Mouse (Mus musculus): Measurements from ENCODE around the gene Stk33. TPM values are rescaled to one million over a fixed set of nuclear protein-coding genes. Genes with fewer than 3 reads are reported as not detected.

Gene Stk33
- polyA plus RNA-seq, 1 experiment, result 0.48 TPM

GRCm38 (mm10) chr7:109265606-109266005 is 173.3 kb downstream of the Stk33 start:
- no peaks in the 10 kb centered on the region for H3K27me3 ChIP-seq (ENCODE audit: control insufficient read depth, insufficient read depth, low read length, poor library complexity, severe bottlenecking)
- no peaks in the 10 kb centered on the region for H3K36me3 ChIP-seq (ENCODE audit: control insufficient read depth, insufficient read depth, low read length, poor library complexity, severe bottlenecking)
- no peak for TF ChIP-seq CTCF (IDR thresholded peaks at IDR 0.05; ENCODE audit: low read depth, low read length)
- TF ChIP-seq POLR2A (IDR thresholded peaks at IDR 0.05; ENCODE audit: insufficient read depth, low read length), result no peak
- TF ChIP-seq EP300 (IDR thresholded peaks at IDR 0.05; ENCODE audit: insufficient read depth, low read depth, low read length), result no peak

GRCm38 (mm10) chr7:109255506-109256352 is 183.2 kb downstream of the Stk33 start:
- no peak overlapping the region for H3K9ac ChIP-seq (ENCODE audit: low read depth, poor library complexity, severe bottlenecking)
- no peak overlapping the region for H3K27ac ChIP-seq (ENCODE audit: insufficient read depth, low read length)
- H3K36me3 ChIP-seq (ENCODE audit: control insufficient read depth, insufficient read depth, low read length, poor library complexity, severe bottlenecking), result no peaks in the 10 kb centered on the region
- no peaks in the 10 kb centered on the region for H3K4me1 ChIP-seq (ENCODE audit: control insufficient read depth, insufficient read depth, low read length)
- no peak overlapping the region for H3K4me3 ChIP-seq (ENCODE audit: low read depth, low read length)
- no peak for TF ChIP-seq EP300 (IDR thresholded peaks at IDR 0.05; ENCODE audit: insufficient read depth, low read depth, low read length)
- TF ChIP-seq POLR2A (IDR thresholded peaks at IDR 0.05; ENCODE audit: insufficient read depth, low read length), result no peak
- peak; percentile 67 for TF ChIP-seq CTCF (IDR thresholded peaks at IDR 0.05; ENCODE audit: low read depth, low read length)
- no peaks in the 10 kb centered on the region for H3K9me3 ChIP-seq (replicated peaks; ENCODE audit: control insufficient read depth, insufficient read depth, low read length, poor library complexity, severe bottlenecking)
- H3K27me3 ChIP-seq (ENCODE audit: control insufficient read depth, insufficient read depth, low read length, poor library complexity, severe bottlenecking), result no peaks in the 10 kb centered on the region

More at GRCm38 (mm10) chr7:109265606-109266005, 173.3 kb downstream of the Stk33 start:
- no peak overlapping the region for H3K27ac ChIP-seq (ENCODE audit: insufficient read depth, low read length)
- H3K9ac ChIP-seq (ENCODE audit: low read depth, poor library complexity, severe bottlenecking), result no peak overlapping the region
- H3K4me3 ChIP-seq (ENCODE audit: low read depth, low read length), result no peak overlapping the region
- no peaks in the 10 kb centered on the region for H3K9me3 ChIP-seq (replicated peaks; ENCODE audit: control insufficient read depth, insufficient read depth, low read length, poor library complexity, severe bottlenecking)
- no peaks in the 10 kb centered on the region for H3K4me1 ChIP-seq (ENCODE audit: control insufficient read depth, insufficient read depth, low read length)

GRCm38 (mm10) chr7:109251418-109251817 is 187.5 kb downstream of the Stk33 start:
- no peaks in the 10 kb centered on the region for H3K36me3 ChIP-seq (ENCODE audit: control insufficient read depth, insufficient read depth, low read length, poor library complexity, severe bottlenecking)
- no peak overlapping the region for H3K4me3 ChIP-seq (ENCODE audit: low read depth, low read length)
- no peaks in the 10 kb centered on the region for H3K4me1 ChIP-seq (ENCODE audit: control insufficient read depth, insufficient read depth, low read length)
- no peaks in the 10 kb centered on the region for H3K9me3 ChIP-seq (replicated peaks; ENCODE audit: control insufficient read depth, insufficient read depth, low read length, poor library complexity, severe bottlenecking)
- peaks cover 1% of the 10 kb centered on the region; the same call in 1 of the 2 replicates for H3K27me3 ChIP-seq (ENCODE audit: control insufficient read depth, insufficient read depth, low read length, poor library complexity, severe bottlenecking)
- no peak overlapping the region for H3K9ac ChIP-seq (ENCODE audit: low read depth, poor library complexity, severe bottlenecking)
- H3K27ac ChIP-seq (ENCODE audit: insufficient read depth, low read length), result no peak overlapping the region
- TF ChIP-seq EP300 (IDR thresholded peaks at IDR 0.05; ENCODE audit: insufficient read depth, low read depth, low read length) (no peak), CTCF (IDR thresholded peaks at IDR 0.05; ENCODE audit: low read depth, low read length) (no peak), POLR2A (IDR thresholded peaks at IDR 0.05; ENCODE audit: insufficient read depth, low read length) (no peak)

GRCm38 (mm10) chr7:109244776-109245175 is 194.1 kb downstream of the Stk33 start:
- Histone ChIP-seq H3K4me1 (ENCODE audit: control insufficient read depth, insufficient read depth, low read length) (no peaks in the 10 kb centered on the region), H3K36me3 (ENCODE audit: control insufficient read depth, insufficient read depth, low read length, poor library complexity, severe bottlenecking) (no peaks in the 10 kb centered on the region), H3K4me3 (ENCODE audit: low read depth, low read length) (no peak overlapping the region), H3K27ac (ENCODE audit: insufficient read depth, low read length) (no peak overlapping the region), H3K9me3 (replicated peaks; ENCODE audit: control insufficient read depth, insufficient read depth, low read length, poor library complexity, severe bottlenecking) (no peaks in the 10 kb centered on the region), H3K27me3 (ENCODE audit: control insufficient read depth, insufficient read depth, low read length, poor library complexity, severe bottlenecking) (peaks cover 1% of the 10 kb centered on the region; the same call in 1 of the 2 replicates), H3K9ac (ENCODE audit: low read depth, poor library complexity, severe bottlenecking) (no peak overlapping the region)
- TF ChIP-seq CTCF (IDR thresholded peaks at IDR 0.05; ENCODE audit: low read depth, low read length) (no peak), POLR2A (IDR thresholded peaks at IDR 0.05; ENCODE audit: insufficient read depth, low read length) (no peak), EP300 (IDR thresholded peaks at IDR 0.05; ENCODE audit: insufficient read depth, low read depth, low read length) (no peak)

- no peaks in the 10 kb centered on the region for H3K4me1 ChIP-seq (ENCODE audit: control insufficient read depth, insufficient read depth, low read length)
- H3K4me3 ChIP-seq (ENCODE audit: low read depth, low read length), result 0 out of 2 replicates have a peak overlapping the region, but pooled peaks have one; percentile 42
Measured at GRCm38 (mm10) chr7:109241313-109241712, 197.6 kb downstream of the Stk33 start.

GRCm38 (mm10) chr7:109239346-109239745 is 199.5 kb downstream of the Stk33 start:
- H3K36me3 ChIP-seq (ENCODE audit: control insufficient read depth, insufficient read depth, low read length, poor library complexity, severe bottlenecking), result no peaks in the 10 kb centered on the region
- no peaks in the 10 kb centered on the region for H3K4me1 ChIP-seq (ENCODE audit: control insufficient read depth, insufficient read depth, low read length)
- H3K27ac ChIP-seq (ENCODE audit: insufficient read depth, low read length), result no peak overlapping the region
- H3K9ac ChIP-seq (ENCODE audit: low read depth, poor library complexity, severe bottlenecking), result no peak overlapping the region
- TF ChIP-seq POLR2A (IDR thresholded peaks at IDR 0.05; ENCODE audit: insufficient read depth, low read length) (no peak), CTCF (IDR thresholded peaks at IDR 0.05; ENCODE audit: low read depth, low read length) (no peak), EP300 (IDR thresholded peaks at IDR 0.05; ENCODE audit: insufficient read depth, low read depth, low read length) (no peak)
- no peak overlapping the region for H3K4me3 ChIP-seq (ENCODE audit: low read depth, low read length)
- H3K27me3 ChIP-seq (ENCODE audit: control insufficient read depth, insufficient read depth, low read length, poor library complexity, severe bottlenecking), result no peaks in the 10 kb centered on the region
- H3K9me3 ChIP-seq (replicated peaks; ENCODE audit: control insufficient read depth, insufficient read depth, low read length, poor library complexity, severe bottlenecking), result no peaks in the 10 kb centered on the region

More at GRCm38 (mm10) chr7:109241313-109241712, 197.6 kb downstream of the Stk33 start:
- TF ChIP-seq CTCF (IDR thresholded peaks at IDR 0.05; ENCODE audit: low read depth, low read length) (peak; percentile 34), EP300 (IDR thresholded peaks at IDR 0.05; ENCODE audit: insufficient read depth, low read depth, low read length) (no peak)
- H3K36me3 ChIP-seq (ENCODE audit: control insufficient read depth, insufficient read depth, low read length, poor library complexity, severe bottlenecking), result no peaks in the 10 kb centered on the region
- no peak overlapping the region for H3K27ac ChIP-seq (ENCODE audit: insufficient read depth, low read length)
- no peaks in the 10 kb centered on the region for H3K27me3 ChIP-seq (ENCODE audit: control insufficient read depth, insufficient read depth, low read length, poor library complexity, severe bottlenecking)
- no peak overlapping the region for H3K9ac ChIP-seq (ENCODE audit: low read depth, poor library complexity, severe bottlenecking)
- H3K9me3 ChIP-seq (replicated peaks; ENCODE audit: control insufficient read depth, insufficient read depth, low read length, poor library complexity, severe bottlenecking), result no peaks in the 10 kb centered on the region
